Mouse (Mus musculus) cortical plate, adult 2 months (tissue): ENCODE measurements around the gene Ercc8. TPM values are rescaled to one million over a fixed set of nuclear protein-coding genes. Genes with fewer than 3 reads are reported as not detected.

Source experiments
- H3K27ac ChIP-seq: fragments of 200-500 bp; 2 replicates; pipeline ENCODE4 v1.5.1; 2012; ENCODE audit warnings: low read length, control low read depth, inconsistent platforms; ENCODE audit not compliant: insufficient read depth
- H3K4me1 ChIP-seq: fragments of 200-500 bp; 2 replicates; pipeline ENCODE4 v1.6.1; 2011; ENCODE audit warnings: low read length; ENCODE audit not compliant: control insufficient read depth, insufficient read depth
- H3K4me3 ChIP-seq: fragments of 200-500 bp; 2 replicates; pipeline ENCODE4 v1.5.1; 2011; ENCODE audit warnings: mild to moderate bottlenecking, low read length, control low read depth; ENCODE audit not compliant: insufficient read depth
- CTCF ChIP-seq: fragments of 200-500 bp; IDR thresholded peaks from 2 replicates; pipeline ENCODE4 v1.5.1; 2011; ENCODE audit warnings: mild to moderate bottlenecking, control low read depth, low read length; ENCODE audit not compliant: insufficient read depth; ENCODE audit errors: extremely low read depth
- POLR2A ChIP-seq: fragments of 200-500 bp; IDR thresholded peaks from 2 replicates; pipeline ENCODE4 v1.6.1; 2011; ENCODE audit warnings: mild to moderate bottlenecking, low read length, control low read depth; ENCODE audit not compliant: insufficient read depth; ENCODE audit errors: extremely low read depth
- polyA plus RNA-seq: library from polyadenylated mRNA; depleted of rRNA; stranded (reverse); fragments of >200 nt; gene quantifications from 2 replicates; pipeline ENCODE4 v1.2.3, GENCODE M21; 2012

The Ercc8 gene
- polyA plus RNA-seq, 1 experiment = 12.7 TPM

- Histone ChIP-seq H3K4me1 (no peaks in the 10 kb centered on the region), H3K4me3 (no peak overlapping the region), H3K27ac (no peak overlapping the region)
- TF ChIP-seq POLR2A (no peak), CTCF (no peak)
Measured at GRCm38 (mm10) chr13:108180821-108181220, 22.3 kb downstream of the Ercc8 start.

GRCm38 (mm10) chr13:108184743-108185255 is 26.3 kb downstream of the Ercc8 start:
- H3K27ac ChIP-seq = no peak overlapping the region
- TF ChIP-seq POLR2A = no peak
- TF ChIP-seq CTCF = no peak
- H3K4me3 ChIP-seq = no peak overlapping the region
- no peaks in the 10 kb centered on the region for H3K4me1 ChIP-seq

GRCm38 (mm10) chr13:108185530-108185929 is 27.0 kb downstream of the Ercc8 start:
- no peak overlapping the region for H3K4me3 ChIP-seq

GRCm38 (mm10) chr13:108187994-108188393 is 29.5 kb downstream of the Ercc8 start:
- H3K4me1 ChIP-seq = no peaks in the 10 kb centered on the region
- no peak for TF ChIP-seq POLR2A
- TF ChIP-seq CTCF = no peak
- no peak overlapping the region for H3K27ac ChIP-seq
- no peak overlapping the region for H3K4me3 ChIP-seq

More at GRCm38 (mm10) chr13:108185530-108185929, 27.0 kb downstream of the Ercc8 start:
- no peak overlapping the region for H3K27ac ChIP-seq
- no peak for TF ChIP-seq CTCF
- no peak for TF ChIP-seq POLR2A
- H3K4me1 ChIP-seq = no peaks in the 10 kb centered on the region

GRCm38 (mm10) chr13:108191074-108191720 is 32.7 kb downstream of the Ercc8 start:
- H3K4me3 ChIP-seq = no peak overlapping the region
- TF ChIP-seq POLR2A (no peak), CTCF (peak; percentile 86)
- no peaks in the 10 kb centered on the region for H3K4me1 ChIP-seq
- H3K27ac ChIP-seq = no peak overlapping the region

- no peak overlapping the region for H3K27ac ChIP-seq
- H3K4me3 ChIP-seq = no peak overlapping the region
- H3K4me1 ChIP-seq = no peaks in the 10 kb centered on the region
- no peak for TF ChIP-seq POLR2A
- TF ChIP-seq CTCF = no peak
Measured at GRCm38 (mm10) chr13:108195474-108195873, 36.9 kb downstream of the Ercc8 start.

GRCm38 (mm10) chr13:108204857-108205256 is 46.3 kb downstream of the Ercc8 start:
- no peak for TF ChIP-seq CTCF
- TF ChIP-seq POLR2A = no peak

GRCm38 (mm10) chr13:108207447-108207846 is 48.9 kb downstream of the Ercc8 start:
- Histone ChIP-seq H3K27ac (no peak overlapping the region), H3K4me1 (no peaks in the 10 kb centered on the region), H3K4me3 (no peak overlapping the region)
- no peak for TF ChIP-seq POLR2A
- TF ChIP-seq CTCF = no peak

More at GRCm38 (mm10) chr13:108204857-108205256, 46.3 kb downstream of the Ercc8 start:
- Histone ChIP-seq H3K27ac (no peak overlapping the region), H3K4me3 (no peak overlapping the region), H3K4me1 (no peaks in the 10 kb centered on the region)

GRCm38 (mm10) chr13:108208090-108208489 is 49.6 kb downstream of the Ercc8 start:
- no peak overlapping the region for H3K27ac ChIP-seq
- no peak overlapping the region for H3K4me3 ChIP-seq
- no peaks in the 10 kb centered on the region for H3K4me1 ChIP-seq
- no peak for TF ChIP-seq CTCF
- TF ChIP-seq POLR2A = no peak

GRCm38 (mm10) chr13:108210960-108211359 is 52.4 kb downstream of the Ercc8 start:
- Histone ChIP-seq H3K27ac (no peak overlapping the region), H3K4me3 (no peak overlapping the region), H3K4me1 (no peaks in the 10 kb centered on the region)
- TF ChIP-seq CTCF (no peak), POLR2A (no peak)
